Mouse (Mus musculus) embryonic facial prominence, embryonic 11.5 days (tissue): ENCODE results near the gene Gjd2. TPM values are rescaled to one million over a fixed set of nuclear protein-coding genes. Genes with fewer than 3 reads are reported as not detected.
A peak's percentile ranks its signal among the peaks of the same experiment; 100 is the strongest.

ENCODE experiments used
- ATAC-seq: fragments of 200-750 bp; cut with Nextera tagmentation; replicated peaks from 2 replicates; pipeline ENCODE4 v1.8.0; 2017; ENCODE audit warnings: low read depth; ENCODE audit not compliant: insufficient number of reproducible peaks, low FRiP score, low TSS enrichment
- DNase-seq: peaks from one replicate; pipeline ENCODE4 v3.0.0-alpha.2; 2015; ENCODE audit warnings: low spot score
- H3K27ac ChIP-seq: fragments of 300-500 bp; sonication (generic); replicated peaks from 2 replicates; pipeline ENCODE4 v1.5.1; 2014; ENCODE audit warnings: mild to moderate bottlenecking, low read depth, low read length, control low read depth
- H3K27me3 ChIP-seq: fragments of 300-500 bp; sonication (generic); 2 replicates; pipeline ENCODE4 v1.6.1; 2014; ENCODE audit warnings: mild to moderate bottlenecking, low read length, moderate library complexity, mixed read lengths; ENCODE audit not compliant: control insufficient read depth, insufficient read depth
- H3K36me3 ChIP-seq: fragments of 300-500 bp; sonication (generic); replicated peaks from 2 replicates; pipeline ENCODE4 v1.6.1; 2014; ENCODE audit warnings: low read depth, mild to moderate bottlenecking, low read length, moderate library complexity, mixed read lengths; ENCODE audit not compliant: control insufficient read depth, insufficient read depth
- H3K4me1 ChIP-seq: fragments of 300-500 bp; sonication (generic); 2 replicates; pipeline ENCODE4 v1.6.1; 2014; ENCODE audit warnings: low read length, mixed read lengths; ENCODE audit not compliant: control insufficient read depth, insufficient read depth
- H3K4me2 ChIP-seq: fragments of 300-500 bp; sonication (generic); 2 replicates; pipeline ENCODE4 v1.6.1; 2014; ENCODE audit warnings: low read depth, mild to moderate bottlenecking, control low read depth, low read length, moderate library complexity
- H3K4me3 ChIP-seq: fragments of 300-500 bp; sonication (generic); 2 replicates; pipeline ENCODE4 v1.5.1; 2014; ENCODE audit warnings: low read depth, low read length, control low read depth
- H3K9ac ChIP-seq: fragments of 300-500 bp; sonication (generic); replicated peaks from 2 replicates; pipeline ENCODE4 v1.6.1; 2014; ENCODE audit warnings: mild to moderate bottlenecking, control low read depth, low read length
- H3K9me3 ChIP-seq: fragments of 300-500 bp; sonication (generic); replicated peaks from 2 replicates; pipeline ENCODE4 v1.6.1; 2016; ENCODE audit warnings: mild to moderate bottlenecking, low read length, inconsistent platforms, mixed read lengths; ENCODE audit not compliant: control insufficient read depth
- WGBS: fragments of 180-500 bp; shearing (Covaris S2); extraction: QIAGEN DNeasy Blood & Tissue Kit; methylation state at CpG from one replicate; pipeline ENCODE4 v1.1.7; 2014; 5-methylcytosine and 5-hydroxymethylcytosine counted together
- polyA plus RNA-seq: library from polyadenylated mRNA; unstranded; fragments of >200 nt; fragmentation: Nextera tagmentation; extraction: Ambion mirVana; gene quantifications from 2 replicates; pipeline ENCODE4 v1.2.1, GENCODE M21; 2014

Gene Gjd2
- polyA plus RNA-seq, 1 experiment from 2014 or later, result 0.10 TPM

- H3K27ac ChIP-seq, result no peak overlapping the region
- no peak overlapping the region for H3K4me2 ChIP-seq
- H3K4me3 ChIP-seq, result no peak overlapping the region
- peaks cover 9% of the 10 kb centered on the region for H3K27me3 ChIP-seq
- no peaks in the 10 kb centered on the region for H3K9me3 ChIP-seq
- H3K9ac ChIP-seq, result no peak overlapping the region
- ATAC-seq (no peak), DNase-seq (no peak)
- no peaks in the 10 kb centered on the region for H3K36me3 ChIP-seq
- WGBS, result 74% methylated on average over 2 of the region's 2 CpGs
- H3K4me1 ChIP-seq, result peaks cover 2% of the 10 kb centered on the region; the same call in 1 of the 2 replicates
Observed at GRCm38 (mm10) chr2:114008321-114008720, 5.1 kb downstream of the Gjd2 start.

- DNase-seq (no peak), ATAC-seq (no peak)
- Histone ChIP-seq H3K27me3 (no peaks in the 10 kb centered on the region), H3K4me1 (no peaks in the 10 kb centered on the region), H3K36me3 (no peaks in the 10 kb centered on the region), H3K9ac (no peak overlapping the region), H3K4me2 (no peak overlapping the region), H3K27ac (no peak overlapping the region), H3K9me3 (no peaks in the 10 kb centered on the region), H3K4me3 (no peak overlapping the region)
- WGBS, result 68% methylated on average over 8 of the region's 8 CpGs
Observed at GRCm38 (mm10) chr2:113997484-113997883, 15.9 kb downstream of the Gjd2 start.

- H3K4me1 ChIP-seq, result no peaks in the 10 kb centered on the region
Observed at GRCm38 (mm10) chr2:113996930-113997329, 16.5 kb downstream of the Gjd2 start.

GRCm38 (mm10) chr2:113984890-113985289, 28.5 kb downstream of the Gjd2 start:
- Histone ChIP-seq H3K4me3 (no peak overlapping the region), H3K9ac (no peak overlapping the region), H3K9me3 (no peaks in the 10 kb centered on the region), H3K27ac (no peak overlapping the region), H3K4me2 (no peak overlapping the region), H3K27me3 (no peaks in the 10 kb centered on the region), H3K4me1 (no peaks in the 10 kb centered on the region), H3K36me3 (no peaks in the 10 kb centered on the region)
- no peak for ATAC-seq
- 82% methylated on average over 2 of the region's 2 CpGs for WGBS
- DNase-seq, result no peak

More at GRCm38 (mm10) chr2:113996930-113997329, 16.5 kb downstream of the Gjd2 start:
- Histone ChIP-seq H3K9me3 (no peaks in the 10 kb centered on the region), H3K4me3 (no peak overlapping the region), H3K27me3 (no peaks in the 10 kb centered on the region), H3K4me2 (no peak overlapping the region), H3K36me3 (no peaks in the 10 kb centered on the region), H3K9ac (no peak overlapping the region), H3K27ac (no peak overlapping the region)
- DNase-seq, result no peak
- no peak for ATAC-seq

GRCm38 (mm10) chr2:113980664-113981063, 32.8 kb downstream of the Gjd2 start:
- no peak overlapping the region for H3K9ac ChIP-seq
- H3K27ac ChIP-seq, result no peak overlapping the region
- H3K4me2 ChIP-seq, result no peak overlapping the region
- WGBS, result 62% methylated on average over 8 of the region's 8 CpGs
- ATAC-seq (peak; percentile 56; the same call in 1 of the 2 replicates), DNase-seq (no peak)
- no peaks in the 10 kb centered on the region for H3K9me3 ChIP-seq
- no peaks in the 10 kb centered on the region for H3K36me3 ChIP-seq
- H3K27me3 ChIP-seq, result no peaks in the 10 kb centered on the region
- no peaks in the 10 kb centered on the region for H3K4me1 ChIP-seq
- H3K4me3 ChIP-seq, result no peak overlapping the region

GRCm38 (mm10) chr2:113978151-113978771, 35.2 kb downstream of the Gjd2 start:
- Histone ChIP-seq H3K27me3 (no peaks in the 10 kb centered on the region), H3K4me2 (no peak overlapping the region), H3K36me3 (no peaks in the 10 kb centered on the region), H3K9me3 (no peaks in the 10 kb centered on the region), H3K27ac (no peak overlapping the region), H3K9ac (no peak overlapping the region), H3K4me3 (no peak overlapping the region), H3K4me1 (no peaks in the 10 kb centered on the region)
- ATAC-seq (no peak), DNase-seq (no peak)
- WGBS, result 73% methylated on average over 5 of the region's 5 CpGs

- ATAC-seq, result no peak
- 72% methylated on average over 7 of the region's 7 CpGs for WGBS
Observed at GRCm38 (mm10) chr2:113973950-113974349, 39.5 kb downstream of the Gjd2 start.

GRCm38 (mm10) chr2:113966421-113966820, 47.0 kb downstream of the Gjd2 start:
- no peak overlapping the region for H3K4me2 ChIP-seq
- no peak for DNase-seq
- H3K36me3 ChIP-seq, result no peaks in the 10 kb centered on the region
- WGBS, result 30% methylated on average over 4 of the region's 4 CpGs
- no peaks in the 10 kb centered on the region for H3K4me1 ChIP-seq
- H3K9me3 ChIP-seq, result no peaks in the 10 kb centered on the region
- H3K4me3 ChIP-seq, result no peak overlapping the region
- no peak overlapping the region for H3K27ac ChIP-seq
- ATAC-seq, result no peak
- no peaks in the 10 kb centered on the region for H3K27me3 ChIP-seq
- no peak overlapping the region for H3K9ac ChIP-seq

More at GRCm38 (mm10) chr2:113973950-113974349, 39.5 kb downstream of the Gjd2 start:
- H3K4me1 ChIP-seq, result no peaks in the 10 kb centered on the region
- no peak overlapping the region for H3K4me2 ChIP-seq
- no peaks in the 10 kb centered on the region for H3K36me3 ChIP-seq
- H3K27me3 ChIP-seq, result no peaks in the 10 kb centered on the region
- no peak overlapping the region for H3K9ac ChIP-seq
- H3K9me3 ChIP-seq, result no peaks in the 10 kb centered on the region
- H3K27ac ChIP-seq, result no peak overlapping the region
- no peak overlapping the region for H3K4me3 ChIP-seq
- no peak for DNase-seq
